Mouse (Mus musculus) liver, embryonic 15.5 days (tissue): ENCODE results near the gene Gm45837. TPM values are rescaled to one million over a fixed set of nuclear protein-coding genes. Genes with fewer than 3 reads are reported as not detected.

Experiments
- ATAC-seq: fragments of 200-750 bp; cut with Nextera tagmentation; 2 replicates; pipeline ENCODE4 v1.8.0; 2017; ENCODE audit warnings: moderate number of reproducible peaks, mild to moderate bottlenecking, moderate library complexity; ENCODE audit not compliant: insufficient read depth
- H3K27ac ChIP-seq: fragments of 300-500 bp; sonication (generic); replicated peaks from 2 replicates; pipeline ENCODE4 v1.5.1; 2015; ENCODE audit warnings: mild to moderate bottlenecking, inconsistent platforms
- H3K27me3 ChIP-seq: fragments of 300-500 bp; sonication (generic); 2 replicates; pipeline ENCODE4 v1.6.1; 2015; ENCODE audit warnings: mild to moderate bottlenecking, inconsistent platforms
- H3K36me3 ChIP-seq: fragments of 300-500 bp; sonication (generic); replicated peaks from 2 replicates; pipeline ENCODE4 v1.6.1; 2015; ENCODE audit warnings: moderate library complexity, mild to moderate bottlenecking, inconsistent platforms
- H3K4me1 ChIP-seq: fragments of 300-500 bp; sonication (generic); replicated peaks from 2 replicates; pipeline ENCODE4 v1.6.1; 2015; ENCODE audit warnings: inconsistent platforms
- H3K4me2 ChIP-seq: fragments of 300-500 bp; sonication (generic); 2 replicates; pipeline ENCODE4 v1.6.1; 2015; ENCODE audit warnings: moderate library complexity, mild to moderate bottlenecking, inconsistent platforms
- H3K4me3 ChIP-seq: fragments of 300-500 bp; sonication (generic); replicated peaks from 2 replicates; pipeline ENCODE4 v1.5.1; 2015; ENCODE audit warnings: mild to moderate bottlenecking, inconsistent platforms
- H3K9ac ChIP-seq: fragments of 300-500 bp; sonication (generic); 2 replicates; pipeline ENCODE4 v1.6.1; 2015; ENCODE audit warnings: moderate library complexity, mild to moderate bottlenecking, inconsistent platforms
- H3K9me3 ChIP-seq: fragments of 300-500 bp; sonication (generic); replicated peaks from 2 replicates; pipeline ENCODE4 v1.6.1; 2016; ENCODE audit warnings: inconsistent platforms
- WGBS: fragments of 180-500 bp; shearing (Covaris S2); methylation state at CpG from one replicate; pipeline ENCODE4 v1.1.7; 2015; ENCODE audit warnings: mixed read lengths; ENCODE audit not compliant: insufficient replicate concordance; 5-methylcytosine and 5-hydroxymethylcytosine counted together
- polyA plus RNA-seq: library from polyadenylated mRNA; unstranded; fragments of >200 nt; fragmentation: Nextera tagmentation; extraction: Ambion mirVana; gene quantifications from 2 replicates; pipeline ENCODE4 v1.2.1, GENCODE M21; 2015

The Gm45837 gene
- polyA plus RNA-seq, 1 experiment from 2014 or later, result not detected

DNA sequence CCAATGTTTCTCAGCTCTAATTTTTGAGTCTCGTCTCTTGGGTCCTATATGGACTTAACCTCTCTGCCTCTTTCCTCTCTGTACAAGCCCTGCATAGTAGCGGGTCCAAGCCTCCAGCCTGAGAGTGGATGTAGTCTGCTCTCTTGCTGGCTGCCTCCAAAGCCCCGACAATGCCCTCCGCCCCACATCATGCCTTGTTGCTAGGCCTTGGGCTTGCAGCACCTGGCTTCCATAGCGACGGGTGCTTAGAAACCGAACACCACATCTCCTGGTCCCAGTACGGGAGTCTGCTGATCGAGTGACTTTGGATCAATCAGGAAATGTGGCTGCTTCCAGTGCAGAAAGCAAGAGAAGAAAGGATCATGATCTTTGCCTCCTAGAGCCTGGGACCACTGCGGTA, 32.4 kb downstream of the Gm45837 start:
- Histone ChIP-seq H3K9me3 (no peaks in the 10 kb centered on the region), H3K4me1 (no peaks in the 10 kb centered on the region), H3K27ac (no peak overlapping the region), H3K27me3 (peaks cover 12% of the 10 kb centered on the region), H3K36me3 (no peaks in the 10 kb centered on the region), H3K9ac (no peak overlapping the region), H3K4me3 (no peak overlapping the region), H3K4me2 (no peak overlapping the region)
- WGBS, result 64% methylated on average over 10 of the region's 10 CpGs
- no peak for ATAC-seq

DNA sequence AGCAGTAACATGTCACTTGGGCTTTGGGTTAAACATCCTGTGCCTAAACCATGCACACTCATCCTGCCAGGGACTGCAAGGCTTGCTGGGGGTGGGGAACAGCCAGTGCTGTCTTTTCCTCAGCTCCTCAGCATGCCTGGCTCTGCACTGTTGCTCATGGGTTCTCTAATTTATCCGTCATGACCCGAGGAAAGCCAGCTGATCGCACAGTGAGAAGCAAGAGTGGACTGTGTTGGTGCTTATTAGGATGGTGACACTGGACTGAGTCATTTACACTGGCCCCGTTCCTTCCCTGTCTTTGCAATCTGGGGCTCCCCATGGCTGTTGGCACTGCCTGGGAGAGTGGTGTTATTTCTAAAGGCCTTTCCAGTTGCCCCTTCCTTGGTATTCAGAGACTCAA, 33.5 kb downstream of the Gm45837 start:
- H3K9ac ChIP-seq, result no peak overlapping the region
- no peak overlapping the region for H3K4me2 ChIP-seq
- H3K36me3 ChIP-seq, result no peaks in the 10 kb centered on the region
- no peaks in the 10 kb centered on the region for H3K4me1 ChIP-seq
- WGBS, result 58% methylated on average over 4 of the region's 4 CpGs
- no peaks in the 10 kb centered on the region for H3K9me3 ChIP-seq
- no peak overlapping the region for H3K27ac ChIP-seq
- no peak overlapping the region for H3K4me3 ChIP-seq
- H3K27me3 ChIP-seq, result peaks cover 12% of the 10 kb centered on the region
- no peak for ATAC-seq

DNA sequence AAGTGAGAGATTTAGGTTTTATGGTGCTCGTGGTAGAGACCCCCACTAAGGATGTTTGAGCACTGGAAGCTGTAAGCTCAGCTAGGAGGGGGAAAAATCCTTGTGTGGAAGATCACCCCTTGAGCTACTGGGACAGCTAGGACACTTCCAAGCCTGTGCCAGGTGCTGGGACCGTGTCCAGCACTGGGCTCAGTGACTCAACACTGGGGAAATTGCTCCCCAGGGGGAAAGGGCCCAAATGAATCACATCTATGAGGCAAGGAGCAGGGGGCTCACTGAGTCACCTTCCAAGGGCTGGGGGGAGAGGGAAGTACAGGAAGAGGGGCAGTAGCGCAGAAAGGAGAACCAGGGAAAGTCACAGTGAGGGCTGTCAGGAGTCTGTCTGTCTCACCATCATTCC, 39.2 kb downstream of the Gm45837 start:
- Histone ChIP-seq H3K4me3 (no peak overlapping the region), H3K27me3 (peaks cover 46% of the 10 kb centered on the region), H3K27ac (no peak overlapping the region), H3K9ac (no peak overlapping the region), H3K4me2 (no peak overlapping the region), H3K36me3 (no peaks in the 10 kb centered on the region), H3K4me1 (peaks cover 10% of the 10 kb centered on the region), H3K9me3 (no peaks in the 10 kb centered on the region)
- no peak for ATAC-seq
- 11% methylated on average over 3 of the region's 3 CpGs for WGBS

DNA sequence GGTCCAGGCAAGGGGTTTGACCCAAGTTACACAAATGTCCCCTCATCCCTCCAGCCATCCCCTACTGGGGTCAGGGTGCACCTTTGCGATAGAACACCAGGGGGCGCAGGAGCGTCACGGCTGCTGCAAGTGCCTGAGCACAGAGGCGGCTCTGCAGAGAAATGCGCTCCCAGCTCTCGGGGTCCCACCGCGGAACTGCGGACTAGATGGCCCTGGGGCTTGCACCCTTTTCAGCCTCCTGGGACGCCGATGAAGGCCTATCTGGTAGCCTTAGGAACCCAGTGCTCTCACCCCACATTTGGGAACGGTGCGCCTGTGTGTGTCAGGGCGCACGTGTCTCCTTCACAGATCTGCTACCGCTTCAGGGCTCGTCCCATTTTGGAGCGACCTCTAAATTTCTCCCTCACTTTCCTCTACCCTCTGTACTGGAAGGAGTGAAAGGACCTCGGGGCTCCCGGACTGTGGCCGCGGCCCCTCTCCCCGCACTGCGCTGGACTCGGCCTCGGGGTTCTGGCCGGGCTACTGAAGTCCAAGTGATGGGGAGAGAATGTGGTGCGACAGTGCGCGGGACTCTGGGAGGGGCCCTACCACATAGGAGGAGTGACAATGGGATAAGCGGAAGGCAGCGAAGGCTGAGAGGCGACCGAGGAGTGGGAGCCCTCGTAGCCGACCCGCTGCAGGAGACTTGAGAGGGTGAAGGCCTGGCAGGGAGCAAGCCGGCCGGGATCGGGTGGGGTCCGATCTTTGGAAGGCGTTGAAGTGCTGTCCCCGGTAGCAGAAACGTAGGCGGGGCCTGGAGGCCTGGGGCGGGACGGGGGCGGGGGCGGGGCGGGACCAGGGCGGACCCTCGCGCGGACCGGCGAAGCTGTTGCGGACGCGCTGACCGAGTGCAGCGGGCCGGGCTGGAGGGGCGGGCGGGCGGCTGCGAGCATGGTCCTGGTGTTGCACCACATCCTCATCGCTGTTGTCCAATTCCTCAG, 40.0 kb downstream of the Gm45837 start:
- Histone ChIP-seq H3K9ac (no peak overlapping the region), H3K9me3 (no peaks in the 10 kb centered on the region), H3K36me3 (no peaks in the 10 kb centered on the region), H3K4me2 (peak overlapping the region; percentile 77), H3K27me3 (peaks cover 52% of the 10 kb centered on the region), H3K4me3 (peak overlapping the region; percentile 54), H3K27ac (no peak overlapping the region), H3K4me1 (peaks cover 10% of the 10 kb centered on the region)
- under 1% methylated on average over 67 of the region's 68 CpGs for WGBS
- peak; percentile 59 for ATAC-seq

DNA sequence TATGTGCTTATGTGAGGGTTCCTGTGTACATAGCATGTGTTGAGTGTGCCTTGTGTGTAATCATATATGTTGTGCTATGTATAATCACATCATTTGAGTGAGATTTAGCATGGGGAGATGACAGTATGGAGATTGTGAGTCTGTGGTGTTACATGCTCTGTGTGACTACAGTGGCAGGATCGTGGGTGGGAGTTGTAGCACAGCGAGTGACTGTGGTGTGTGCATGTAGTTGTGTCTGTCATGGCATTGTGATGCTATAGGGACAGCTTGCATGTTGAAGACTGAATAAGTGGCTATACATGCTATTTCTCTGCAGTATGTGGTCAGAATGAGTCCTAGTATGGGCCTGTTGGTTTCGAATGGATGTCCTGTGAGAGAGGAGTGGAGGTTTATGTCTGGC, 42.0 kb downstream of the Gm45837 start:
- peaks cover 10% of the 10 kb centered on the region for H3K4me1 ChIP-seq
- no peaks in the 10 kb centered on the region for H3K36me3 ChIP-seq
- H3K4me2 ChIP-seq, result peak overlapping the region; percentile 77
- H3K4me3 ChIP-seq, result peak overlapping the region; percentile 54
- no peak overlapping the region for H3K27ac ChIP-seq
- ATAC-seq, result no peak
- H3K9me3 ChIP-seq, result no peaks in the 10 kb centered on the region
- peaks cover 59% of the 10 kb centered on the region for H3K27me3 ChIP-seq
- WGBS, result 64% methylated on average over 3 of the region's 3 CpGs
- H3K9ac ChIP-seq, result no peak overlapping the region

DNA sequence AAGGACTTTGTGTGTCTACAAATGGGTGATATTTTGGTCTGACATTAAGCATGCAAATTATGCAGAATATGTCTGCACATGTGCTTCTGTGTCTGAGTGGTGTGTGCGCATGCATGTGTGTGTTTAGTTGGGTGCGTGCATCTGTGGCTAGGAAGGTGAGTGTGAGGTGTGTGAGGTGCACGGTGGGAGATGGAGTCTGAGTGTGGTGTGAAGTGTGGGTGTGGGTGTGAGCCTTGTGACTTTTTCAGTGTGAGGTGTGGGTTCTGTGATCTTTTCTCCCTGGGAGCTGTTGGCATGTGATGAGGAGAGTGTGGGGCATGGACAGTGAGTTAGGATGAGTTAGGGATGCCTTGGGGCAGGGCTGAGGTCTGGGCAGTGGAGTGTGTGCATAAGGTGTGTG, 42.6 kb downstream of the Gm45837 start:
- 68% methylated on average over 3 of the region's 3 CpGs for WGBS
- no peak for ATAC-seq
- Histone ChIP-seq H3K4me1 (peaks cover 10% of the 10 kb centered on the region), H3K9me3 (no peaks in the 10 kb centered on the region), H3K27me3 (peaks cover 59% of the 10 kb centered on the region), H3K9ac (no peak overlapping the region), H3K27ac (no peak overlapping the region), H3K4me3 (peak overlapping the region; percentile 54), H3K4me2 (peak overlapping the region; percentile 77), H3K36me3 (no peaks in the 10 kb centered on the region)

DNA sequence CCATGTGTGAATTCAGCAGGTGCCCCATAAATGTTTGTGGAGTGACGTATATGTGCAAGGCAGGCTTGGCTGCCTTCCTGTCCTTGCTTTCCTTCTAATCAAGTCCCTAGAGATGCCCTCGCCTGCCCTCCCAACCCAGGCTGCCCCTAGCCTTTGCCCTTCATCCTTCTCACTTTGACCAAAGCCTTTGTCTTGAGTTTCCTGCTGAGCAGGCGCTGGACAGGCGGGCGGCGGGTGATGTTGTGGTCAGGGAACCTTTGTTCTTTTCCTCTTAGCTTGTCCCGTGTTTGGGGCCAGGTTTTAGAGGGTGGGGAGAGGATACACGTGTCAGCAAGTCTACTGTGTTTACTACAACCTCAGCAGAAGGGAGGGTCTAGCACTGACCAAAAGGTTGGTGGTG, 43.0 kb downstream of the Gm45837 start:
- no peak for ATAC-seq
- Histone ChIP-seq H3K4me2 (peak overlapping the region; percentile 16), H3K4me3 (no peak overlapping the region), H3K27me3 (peaks cover 59% of the 10 kb centered on the region), H3K27ac (no peak overlapping the region), H3K9ac (no peak overlapping the region), H3K4me1 (peaks cover 10% of the 10 kb centered on the region), H3K36me3 (no peaks in the 10 kb centered on the region), H3K9me3 (no peaks in the 10 kb centered on the region)
- 37% methylated on average over 8 of the region's 8 CpGs for WGBS

DNA sequence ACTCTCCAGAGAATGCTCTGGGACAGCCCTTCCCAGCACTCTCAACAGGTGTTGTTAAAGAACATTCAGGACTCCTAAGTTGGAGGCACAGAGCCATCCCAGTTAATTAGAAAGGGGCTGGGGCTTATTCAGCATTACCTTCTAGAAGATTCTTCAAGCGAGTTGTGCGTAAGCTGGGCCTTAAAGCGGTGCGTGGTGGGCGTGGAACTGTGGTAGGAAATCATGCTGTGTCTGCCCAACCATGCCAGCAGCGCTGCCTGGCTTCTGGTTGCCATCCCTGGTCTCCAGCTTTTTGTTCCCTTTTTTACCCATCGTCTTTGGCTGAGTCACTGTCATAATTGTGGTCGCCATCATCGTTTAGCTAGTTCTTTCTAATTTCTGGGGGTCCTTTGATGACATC, 43.8 kb downstream of the Gm45837 start:
- WGBS, result 29% methylated on average over 9 of the region's 9 CpGs
- no peak overlapping the region for H3K4me3 ChIP-seq
- H3K9ac ChIP-seq, result no peak overlapping the region
- no peaks in the 10 kb centered on the region for H3K36me3 ChIP-seq
- no peak overlapping the region for H3K27ac ChIP-seq
- peaks cover 58% of the 10 kb centered on the region for H3K27me3 ChIP-seq
- no peak for ATAC-seq
- peaks cover 10% of the 10 kb centered on the region for H3K4me1 ChIP-seq
- H3K9me3 ChIP-seq, result no peaks in the 10 kb centered on the region
- H3K4me2 ChIP-seq, result no peak overlapping the region

DNA sequence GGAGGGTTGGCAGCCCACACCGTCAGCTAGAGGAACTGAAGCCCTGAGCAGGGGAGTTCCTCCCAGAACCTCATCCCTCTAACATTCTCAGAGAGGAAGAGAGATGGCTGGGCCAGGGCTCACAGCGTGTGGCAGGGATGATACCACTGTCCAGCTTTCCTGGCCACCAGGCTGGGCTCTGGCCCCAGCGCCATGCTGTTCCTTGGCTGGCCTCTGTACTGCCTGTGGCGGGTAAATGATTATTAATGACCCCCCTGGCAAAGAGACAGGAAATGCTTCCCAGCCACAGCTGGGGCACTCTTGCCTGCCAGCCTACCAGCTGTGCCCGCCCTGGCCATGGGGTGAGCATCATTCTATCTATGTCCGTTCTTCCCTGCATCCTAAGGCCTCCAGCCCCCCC, 44.5 kb downstream of the Gm45837 start:
- Histone ChIP-seq H3K27me3 (peaks cover 51% of the 10 kb centered on the region), H3K4me1 (peaks cover 10% of the 10 kb centered on the region), H3K36me3 (no peaks in the 10 kb centered on the region), H3K9me3 (no peaks in the 10 kb centered on the region), H3K4me3 (no peak overlapping the region), H3K4me2 (no peak overlapping the region), H3K27ac (no peak overlapping the region), H3K9ac (no peak overlapping the region)
- ATAC-seq, result no peak
- WGBS, result 51% methylated on average over 6 of the region's 6 CpGs

DNA sequence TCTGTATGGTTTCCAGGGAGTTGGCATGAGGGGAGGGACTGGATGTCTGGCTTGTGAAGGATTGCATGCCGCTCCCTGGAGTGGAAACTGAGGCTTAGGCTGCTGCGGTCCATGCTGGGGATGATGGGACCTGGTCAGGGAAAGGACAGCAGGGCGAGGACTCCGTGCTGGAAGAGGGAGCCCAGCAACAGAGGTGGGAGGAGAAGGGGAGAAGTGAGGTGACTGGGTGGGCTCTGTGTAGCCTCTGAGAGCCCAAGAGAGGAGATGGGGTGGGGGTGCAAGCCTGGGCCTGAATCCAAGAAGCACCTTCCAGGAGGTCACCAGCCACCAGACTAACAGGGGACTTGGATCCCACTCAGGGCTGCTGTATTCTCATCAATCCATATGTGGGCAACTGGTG, 45.6 kb downstream of the Gm45837 start:
- H3K9ac ChIP-seq, result no peak overlapping the region

DNA sequence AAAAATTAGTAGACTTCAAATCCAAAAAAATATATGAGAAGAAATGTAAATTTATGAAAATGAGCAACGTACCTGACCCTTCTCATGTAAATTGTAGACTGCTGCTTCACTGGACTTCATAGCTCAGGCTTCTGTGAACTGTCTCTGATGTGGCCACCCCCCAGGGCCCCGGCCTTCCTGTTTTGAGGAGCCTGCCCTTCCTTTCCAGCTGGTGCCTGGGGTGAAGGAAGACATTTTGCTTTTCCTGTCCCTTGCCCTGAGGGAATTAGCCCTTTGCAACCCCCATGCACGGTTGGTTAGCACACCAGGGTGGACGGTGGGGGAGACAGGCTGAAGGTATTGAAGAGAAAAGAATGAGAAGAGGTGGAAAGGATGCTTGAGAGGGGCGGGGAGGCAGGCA, 46.1 kb downstream of the Gm45837 start:
- no peaks in the 10 kb centered on the region for H3K36me3 ChIP-seq

More for the DNA sequence above, 45.6 kb downstream of the Gm45837 start:
- ATAC-seq, result no peak
- Histone ChIP-seq H3K9me3 (no peaks in the 10 kb centered on the region), H3K4me3 (no peak overlapping the region), H3K27me3 (peaks cover 40% of the 10 kb centered on the region), H3K36me3 (no peaks in the 10 kb centered on the region), H3K4me1 (0 out of 2 replicates have a peak, but pooled peaks cover 3% of the 10 kb centered on the region), H3K27ac (no peak overlapping the region), H3K4me2 (no peak overlapping the region; the same call in 1 of the 2 replicates)
- WGBS, result 57% methylated on average over 4 of the region's 4 CpGs

More for the DNA sequence above, 46.1 kb downstream of the Gm45837 start:
- Histone ChIP-seq H3K27me3 (peaks cover 35% of the 10 kb centered on the region), H3K27ac (0 out of 2 replicates have a peak overlapping the region, but pooled peaks have one; percentile 1), H3K4me2 (no peak overlapping the region), H3K9me3 (no peaks in the 10 kb centered on the region), H3K4me3 (no peak overlapping the region), H3K9ac (no peak overlapping the region), H3K4me1 (0 out of 2 replicates have a peak, but pooled peaks cover 3% of the 10 kb centered on the region)
- no peak for ATAC-seq
- WGBS, result 22% methylated on average over 5 of the region's 5 CpGs
